Comparison of ENCODE assay signal across 14 mouse cellular contexts in the genomic region with DNA sequence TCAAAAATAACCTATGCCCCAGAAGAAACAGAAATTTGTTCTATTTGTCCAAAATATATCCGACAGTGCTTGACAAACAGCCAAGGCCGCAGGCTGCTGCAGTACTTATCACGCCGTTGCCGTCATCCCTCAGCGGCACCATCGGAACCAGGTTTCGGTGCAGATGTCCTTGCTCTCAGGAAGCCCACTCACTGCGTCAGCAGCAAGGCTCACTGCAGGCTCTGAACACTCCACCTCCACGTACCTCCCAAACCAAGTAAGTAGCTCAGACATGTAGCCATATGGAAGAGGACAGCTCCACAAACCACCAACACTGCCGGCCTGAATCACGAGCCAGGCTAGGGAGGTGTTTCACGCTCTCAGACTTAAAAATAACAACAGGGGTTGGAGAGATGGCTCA. TPM values are rescaled to one million over a fixed set of nuclear protein-coding genes. Genes with fewer than 3 reads are reported as not detected.
DNase-seq lines count a peak whose midpoint lies in the region; ATAC-seq and TF ChIP-seq lines count a peak whose summit lies in the region.
"Had no signal": no experiment of that assay in that cellular context is flagged by ENCODE, and none has a peak within 500 bp of the region (broad histone marks: within the 10 kb centered on the region; RNA-seq: fewer than 3 reads in every experiment).

No protein-coding gene starts in this region.

- H3K4me1 ChIP-seq in stomach, postnatal 0 days (replicated peaks; ENCODE audit: control insufficient read depth, insufficient read depth): peaks cover 8% of the 10 kb centered on the region; the same call in 1 of the 2 replicates
- peaks cover 45% of the 10 kb centered on the region for H3K4me1 ChIP-seq in midbrain, embryonic 10.5 days

- ATAC-seq in stomach, postnatal 0 days (ENCODE audit: low FRiP score, low TSS enrichment): no peak
- ATAC-seq: forebrain, embryonic 14.5 days had no signal

- no peak for TF ChIP-seq EP300 in stomach, postnatal 0 days (optimal IDR thresholded peaks at IDR 0.05)

- H3K27ac ChIP-seq in stomach, postnatal 0 days (replicated peaks): peak overlapping the region; percentile 40; the same call in 1 of the 2 replicates
- no peak overlapping the region for H3K27ac ChIP-seq in midbrain, embryonic 10.5 days (replicated peaks)

- intact Hi-C loops in left cerebral cortex, postnatal 4 days (cut with DNase I): no loop called here

- no peaks in the 10 kb centered on the region for H3K27me3 ChIP-seq in stomach, postnatal 0 days (ENCODE audit: control insufficient read depth, insufficient read depth, low read length)
- H3K27me3 ChIP-seq in midbrain, embryonic 10.5 days (ENCODE audit: low read depth, poor library complexity, severe bottlenecking): no peaks in the 10 kb centered on the region

- H3K9me3 ChIP-seq in stomach, postnatal 0 days (ENCODE audit: control insufficient read depth, low read length): no peaks in the 10 kb centered on the region
- no peaks in the 10 kb centered on the region for H3K9me3 ChIP-seq in midbrain, embryonic 10.5 days (replicated peaks)

- H3K4me3 ChIP-seq in stomach, postnatal 0 days (ENCODE audit: low read depth, low read length): no peak overlapping the region
- no peak overlapping the region for H3K4me3 ChIP-seq in midbrain, embryonic 10.5 days

- no peak overlapping the region for H3K4me2 ChIP-seq in stomach, postnatal 0 days (replicated peaks; ENCODE audit: low read depth)

- no peaks in the 10 kb centered on the region for H3K36me3 ChIP-seq in stomach, postnatal 0 days (ENCODE audit: control insufficient read depth, insufficient read depth, low read length)
- no peaks in the 10 kb centered on the region for H3K36me3 ChIP-seq in midbrain, embryonic 10.5 days

- WGBS in stomach, postnatal 0 days: 93% methylated on average over 13 of the region's 13 CpGs
- 96% methylated on average over 13 of the region's 13 CpGs for WGBS in midbrain, embryonic 10.5 days

- H3K9ac ChIP-seq in stomach, postnatal 0 days (ENCODE audit: low read length): no peak overlapping the region

- no peak for TF ChIP-seq CTCF in stomach, postnatal 0 days (IDR thresholded peaks at IDR 0.05; ENCODE audit: low read depth)

- peak; percentile 82 for DNase-seq in left cerebral cortex, adult 11 months (ENCODE audit: low spot score)
- DNase-seq in left cerebral cortex, postnatal 4 days: no peak
- peak; percentile 40 to 57 for DNase-seq in cerebellum, postnatal 36 days
- DNase-seq in left cerebral cortex, adult 18-20 months (ENCODE audit: low spot score in 2 of 2): peak; percentile 86 to 91
- no peak for DNase-seq in stomach, postnatal 0 days (ENCODE audit: low spot score)
- no peak for DNase-seq in T-cell, adult 2 months (ENCODE audit: low spot score)
- DNase-seq in embryo, embryonic 10 days (ENCODE audit: low spot score): no peak
- DNase-seq in midbrain, embryonic 10.5 days (ENCODE audit: low spot score): no peak
- DNase-seq: heart, postnatal 14 days; kidney, postnatal 4 days; lung, postnatal 36 days; spleen, adult 18-20 months; thymus, adult 2 months had no signal

RNA-seq across cellular contexts. Expression of gene Fam53b, which starts 24.9 kb away (rescaled TPM):
- total RNA-seq in left cerebral cortex, postnatal 4 days (2021): 10 to 100 TPM; 13.4 to 13.8 TPM
- 10 to 100 TPM; 71.7 to 73.5 TPM for total RNA-seq in left cerebral cortex, adult 18-20 months (2021)
- polyA plus RNA-seq in stomach, postnatal 0 days (2015; fragmentation: Nextera tagmentation; extraction: Ambion mirVana): 8.4 and 8.5 TPM in 2 replicates
- 23.1 and 25.0 TPM in 2 replicates for polyA plus RNA-seq in midbrain, embryonic 10.5 days (2016; fragmentation: Nextera tagmentation; extraction: Ambion mirVana)

Comparison
In these comparisons a context has a peak if more than half of its experiments do, and no peak if none do; other contexts are left out.
1. DNase-seq: peak in left cerebral cortex, adult 11 months (single experiment), cerebellum, postnatal 36 days (2 of 2) and left cerebral cortex, adult 18-20 months (2 of 2); none in left cerebral cortex, postnatal 4 days (single experiment), stomach, postnatal 0 days (single experiment), T-cell, adult 2 months (single experiment), embryo, embryonic 10 days (single experiment) and midbrain, embryonic 10.5 days (single experiment).
2. RNA of gene Fam53b, which starts 24.9 kb away (total RNA-seq): 71.7 to 73.5 TPM in left cerebral cortex, adult 18-20 months; 13.4 to 13.8 TPM in left cerebral cortex, postnatal 4 days; every median in the first group is over 4 times any median in the second.